Mouse (Mus musculus) kidney, adult 2 months (tissue): ENCODE measurements around the gene Pld6.

ENCODE experiments used
- CTCF ChIP-seq: fragments of 200-500 bp; conservative IDR thresholded peaks from 2 replicates; pipeline ENCODE4 v1.5.1; 2011; ENCODE audit warnings: low read depth, mild to moderate bottlenecking, control low read depth, low read length, moderate library complexity, mixed read lengths; ENCODE audit not compliant: insufficient read depth, insufficient read length
- POLR2A ChIP-seq: fragments of 200-500 bp; IDR thresholded peaks from one replicate; pipeline ENCODE4 v1.6.1; 2011; ENCODE audit warnings: low read depth, low read length, control low read depth

- TF ChIP-seq CTCF (no peak), POLR2A (no peak)
Observed at GRCm38 (mm10) chr11:59787199-59787781, at the start of gene Pld6.
